Mouse (Mus musculus) cerebellum, postnatal 36 days (tissue): Measurements from ENCODE around the gene Ccdc36.

ENCODE experiments used
- DNase-seq, 2 experiments: peaks; one replicate each; pipeline ENCODE4 v3.0.0; 2021 to 2022; ENCODE audit warnings: mixed read lengths in 2 of 2

Ccdc36 gene

GRCm38 (mm10) chr9:108441236-108441919 lies 13.1 kb upstream of the Ccdc36 start:
- DNase-seq = peak in 1 of 2 experiments; percentile 21

- DNase-seq = no peak
Measured at GRCm38 (mm10) chr9:108440485-108440884, 12.2 kb upstream of the Ccdc36 start.

GRCm38 (mm10) chr9:108439176-108439575 lies 10.9 kb upstream of the Ccdc36 start:
- DNase-seq = no peak

- no peak for DNase-seq
Measured at GRCm38 (mm10) chr9:108436182-108436581, 7.9 kb upstream of the Ccdc36 start, which contains the start of gene BC048562. Gene BC048562 (plus strand): TSS chr9:108436482.

GRCm38 (mm10) chr9:108431431-108432067 lies 3.3 kb upstream of the Ccdc36 start:
- no peak for DNase-seq

- peak in 1 of 2 experiments; percentile 19 for DNase-seq
Measured at GRCm38 (mm10) chr9:108412221-108412620, 16.1 kb downstream of the Ccdc36 start.

- DNase-seq = no peak
Measured at GRCm38 (mm10) chr9:108411381-108411942, 16.8 kb downstream of the Ccdc36 start.

GRCm38 (mm10) chr9:108409535-108409934 lies 18.7 kb downstream of the Ccdc36 start:
- DNase-seq = no peak

GRCm38 (mm10) chr9:108404451-108404850 lies 23.8 kb downstream of the Ccdc36 start:
- DNase-seq = no peak

GRCm38 (mm10) chr9:108403081-108403480 lies 25.2 kb downstream of the Ccdc36 start:
- no peak for DNase-seq

- peak; percentile 39 to 50 for DNase-seq
Measured at GRCm38 (mm10) chr9:108401186-108401960, 26.9 kb downstream of the Ccdc36 start.

GRCm38 (mm10) chr9:108398324-108398723 lies 30.0 kb downstream of the Ccdc36 start:
- peak; percentile 41 to 48 for DNase-seq

GRCm38 (mm10) chr9:108395427-108395826 lies 32.9 kb downstream of the Ccdc36 start:
- DNase-seq = no peak

GRCm38 (mm10) chr9:108394191-108394590 lies 34.1 kb downstream of the Ccdc36 start:
- no peak for DNase-seq

- no peak for DNase-seq
Measured at GRCm38 (mm10) chr9:108392676-108393075, 35.6 kb downstream of the Ccdc36 start, which contains the start of gene 1700102P08Rik. Gene 1700102P08Rik (plus strand): TSS chr9:108392805.

- DNase-seq = no peak
Measured at GRCm38 (mm10) chr9:108389220-108389619, 39.1 kb downstream of the Ccdc36 start.

GRCm38 (mm10) chr9:108388601-108389000 lies 39.7 kb downstream of the Ccdc36 start:
- DNase-seq = no peak

GRCm38 (mm10) chr9:108386816-108387215 lies 41.5 kb downstream of the Ccdc36 start:
- DNase-seq = no peak

GRCm38 (mm10) chr9:108385006-108385405 lies 43.3 kb downstream of the Ccdc36 start:
- DNase-seq = no peak

GRCm38 (mm10) chr9:108381382-108381781 lies 46.9 kb downstream of the Ccdc36 start:
- no peak for DNase-seq

GRCm38 (mm10) chr9:108379294-108379693 lies 49.0 kb downstream of the Ccdc36 start:
- no peak for DNase-seq

- no peak for DNase-seq
Measured at GRCm38 (mm10) chr9:108378736-108379135, 49.5 kb downstream of the Ccdc36 start.

GRCm38 (mm10) chr9:108378234-108378633 lies 50.0 kb downstream of the Ccdc36 start:
- DNase-seq = no peak
